Mouse (Mus musculus): ENCODE measurements around the gene Fndc7. TPM values are rescaled to one million over a fixed set of nuclear protein-coding genes. Genes with fewer than 3 reads are reported as not detected.

Fndc7 gene
- 0.05 TPM in 1 of 2 replicates, not detected in the other for polyA plus RNA-seq (2015; fragmentation: Nextera tagmentation; extraction: Ambion mirVana)

- no peaks in the 10 kb centered on the region for H3K27me3 ChIP-seq (replicated peaks; ENCODE audit: control insufficient read depth, insufficient read depth, low read length)
- H3K9me3 ChIP-seq (ENCODE audit: control insufficient read depth) = 0 out of 2 replicates have a peak, but pooled peaks cover 4% of the 10 kb centered on the region
- no peak within 1 kb of the TSS for H3K4me3 ChIP-seq (ENCODE audit: low read depth, low read length)
- no peak for TF ChIP-seq CTCF (IDR thresholded peaks at IDR 0.05; ENCODE audit: low read depth)
- 90% methylated on average over 1 of the region's 1 CpGs for WGBS
- no peak within 1 kb of the TSS for H3K4me2 ChIP-seq (replicated peaks; ENCODE audit: low read depth)
- H3K4me1 ChIP-seq (replicated peaks; ENCODE audit: control insufficient read depth, insufficient read depth, low read length) = 0 out of 2 replicates have a peak, but pooled peaks cover 2% of the 10 kb centered on the region
- H3K36me3 ChIP-seq (ENCODE audit: control insufficient read depth, insufficient read depth) = no peaks in the 10 kb centered on the region
- no peak within 1 kb of the TSS for H3K9ac ChIP-seq (ENCODE audit: low read depth, low read length)
- no peak within 1 kb of the TSS for H3K27ac ChIP-seq (ENCODE audit: low read depth, low read length)
- no peak for ATAC-seq
Observed at GRCm38 (mm10) chr3:108889908-108890307, at the start of gene Fndc7. Fndc7 (minus strand) TSS chr3:108890008.

- ATAC-seq = no peak
- Histone ChIP-seq H3K9me3 (ENCODE audit: control insufficient read depth) (no peaks in the 10 kb centered on the region), H3K4me3 (ENCODE audit: low read depth, low read length) (peak within 1 kb of the TSS; percentile 16; the same call in 1 of the 2 replicates), H3K36me3 (ENCODE audit: control insufficient read depth, insufficient read depth) (no peaks in the 10 kb centered on the region), H3K27ac (ENCODE audit: low read depth, low read length) (no peak within 1 kb of the TSS), H3K9ac (ENCODE audit: low read depth, low read length) (no peak within 1 kb of the TSS), H3K4me2 (replicated peaks; ENCODE audit: low read depth) (peak within 1 kb of the TSS; percentile 50), H3K4me1 (replicated peaks; ENCODE audit: control insufficient read depth, insufficient read depth, low read length) (no peaks in the 10 kb centered on the region), H3K27me3 (replicated peaks; ENCODE audit: control insufficient read depth, insufficient read depth, low read length) (no peaks in the 10 kb centered on the region; the same call in 1 of the 2 replicates)
- 84% methylated on average over 5 of the region's 5 CpGs for WGBS
- no peak for TF ChIP-seq CTCF (IDR thresholded peaks at IDR 0.05; ENCODE audit: low read depth)
Observed at GRCm38 (mm10) chr3:108939573-108939972, 49.8 kb upstream of the Fndc7 start, which contains the start of gene Henmt1. Henmt1 (plus strand) TSS chr3:108939873.

- Histone ChIP-seq H3K27me3 (replicated peaks; ENCODE audit: control insufficient read depth, insufficient read depth, low read length) (no peaks in the 10 kb centered on the region; the same call in 1 of the 2 replicates), H3K4me1 (replicated peaks; ENCODE audit: control insufficient read depth, insufficient read depth, low read length) (no peaks in the 10 kb centered on the region), H3K9me3 (ENCODE audit: control insufficient read depth) (no peaks in the 10 kb centered on the region), H3K4me3 (ENCODE audit: low read depth, low read length) (no peak overlapping the region), H3K36me3 (ENCODE audit: control insufficient read depth, insufficient read depth) (no peaks in the 10 kb centered on the region), H3K4me2 (replicated peaks; ENCODE audit: low read depth) (no peak overlapping the region), H3K9ac (ENCODE audit: low read depth, low read length) (no peak overlapping the region), H3K27ac (ENCODE audit: low read depth, low read length) (no peak overlapping the region)
- no peak for ATAC-seq
- no peak for TF ChIP-seq CTCF (IDR thresholded peaks at IDR 0.05; ENCODE audit: low read depth)
- WGBS = 90% methylated on average over 5 of the region's 5 CpGs
Observed at GRCm38 (mm10) chr3:108938691-108939090, 48.9 kb upstream of the Fndc7 start.

- no peak for TF ChIP-seq CTCF (IDR thresholded peaks at IDR 0.05; ENCODE audit: low read depth)
- H3K9ac ChIP-seq (ENCODE audit: low read depth, low read length) = no peak overlapping the region
- no peak overlapping the region for H3K27ac ChIP-seq (ENCODE audit: low read depth, low read length)
- no peak for ATAC-seq
- WGBS = 93% methylated on average over 6 of the region's 6 CpGs
- 0 out of 2 replicates have a peak, but pooled peaks cover 3% of the 10 kb centered on the region for H3K9me3 ChIP-seq (ENCODE audit: control insufficient read depth)
- no peaks in the 10 kb centered on the region for H3K27me3 ChIP-seq (replicated peaks; ENCODE audit: control insufficient read depth, insufficient read depth, low read length)
- no peaks in the 10 kb centered on the region for H3K4me1 ChIP-seq (replicated peaks; ENCODE audit: control insufficient read depth, insufficient read depth, low read length)
- H3K4me2 ChIP-seq (replicated peaks; ENCODE audit: low read depth) = no peak overlapping the region
- no peaks in the 10 kb centered on the region for H3K36me3 ChIP-seq (ENCODE audit: control insufficient read depth, insufficient read depth)
- no peak overlapping the region for H3K4me3 ChIP-seq (ENCODE audit: low read depth, low read length)
Observed at GRCm38 (mm10) chr3:108933557-108933956, 43.7 kb upstream of the Fndc7 start.

GRCm38 (mm10) chr3:108926308-108926707, 36.5 kb upstream of the Fndc7 start:
- ATAC-seq = no peak; the same call in 1 of the 2 replicates
- TF ChIP-seq CTCF (IDR thresholded peaks at IDR 0.05; ENCODE audit: low read depth) = no peak
- Histone ChIP-seq H3K4me1 (replicated peaks; ENCODE audit: control insufficient read depth, insufficient read depth, low read length) (0 out of 2 replicates have a peak, but pooled peaks cover 3% of the 10 kb centered on the region), H3K27me3 (replicated peaks; ENCODE audit: control insufficient read depth, insufficient read depth, low read length) (no peaks in the 10 kb centered on the region), H3K4me3 (ENCODE audit: low read depth, low read length) (no peak overlapping the region), H3K9ac (ENCODE audit: low read depth, low read length) (no peak overlapping the region), H3K9me3 (ENCODE audit: control insufficient read depth) (0 out of 2 replicates have a peak, but pooled peaks cover 3% of the 10 kb centered on the region), H3K36me3 (ENCODE audit: control insufficient read depth, insufficient read depth) (no peaks in the 10 kb centered on the region), H3K4me2 (replicated peaks; ENCODE audit: low read depth) (no peak overlapping the region), H3K27ac (ENCODE audit: low read depth, low read length) (no peak overlapping the region)
- WGBS = 78% methylated on average over 1 of the region's 1 CpGs

- Histone ChIP-seq H3K27me3 (replicated peaks; ENCODE audit: control insufficient read depth, insufficient read depth, low read length) (no peaks in the 10 kb centered on the region), H3K4me3 (ENCODE audit: low read depth, low read length) (no peak overlapping the region), H3K4me2 (replicated peaks; ENCODE audit: low read depth) (no peak overlapping the region), H3K36me3 (ENCODE audit: control insufficient read depth, insufficient read depth) (no peaks in the 10 kb centered on the region), H3K9ac (ENCODE audit: low read depth, low read length) (no peak overlapping the region), H3K4me1 (replicated peaks; ENCODE audit: control insufficient read depth, insufficient read depth, low read length) (0 out of 2 replicates have a peak, but pooled peaks cover 3% of the 10 kb centered on the region), H3K27ac (ENCODE audit: low read depth, low read length) (0 out of 2 replicates have a peak overlapping the region, but pooled peaks have one; percentile 28), H3K9me3 (ENCODE audit: control insufficient read depth) (0 out of 2 replicates have a peak, but pooled peaks cover 3% of the 10 kb centered on the region)
- TF ChIP-seq CTCF (IDR thresholded peaks at IDR 0.05; ENCODE audit: low read depth) = no peak
- ATAC-seq = peak; percentile 73
- 46% methylated on average over 4 of the region's 4 CpGs for WGBS
Observed at GRCm38 (mm10) chr3:108925677-108926076, 35.9 kb upstream of the Fndc7 start.
